Mouse (Mus musculus) hindbrain, postnatal 0 days (tissue): ENCODE measurements at regions not wholly inside any gene's neighbourhood (a gene's known extent, or its start where the extent isn't known, plus 50 kb on each side); places are given as distances from the start of the nearest gene placed in this dataset.
"Not testable (repeated sequence)": the region's sequence is repeated elsewhere in the genome, so short reads cannot be mapped to it uniquely, and the experiment has no call there.

Experiments
- ATAC-seq: fragments of 200-750 bp; cut with Nextera tagmentation; 2 replicates; pipeline ENCODE4 v1.8.0; 2017; ENCODE audit warnings: mild to moderate bottlenecking, moderate TSS enrichment, moderate library complexity
- DNase-seq: peaks from one replicate; pipeline ENCODE4 v3.0.0-alpha.2; 2015; ENCODE audit warnings: low spot score
- H3K27ac ChIP-seq: fragments of 300-500 bp; sonication (generic); 2 replicates; pipeline ENCODE4 v1.5.1; 2014; ENCODE audit warnings: mild to moderate bottlenecking
- H3K27me3 ChIP-seq: fragments of 300-500 bp; sonication (generic); 2 replicates; pipeline ENCODE4 v1.6.1; 2014; ENCODE audit warnings: low read length, mixed read lengths; ENCODE audit not compliant: insufficient read depth
- H3K36me3 ChIP-seq: fragments of 300-500 bp; sonication (generic); 2 replicates; pipeline ENCODE4 v1.6.1; 2014; ENCODE audit warnings: low read length, mixed read lengths; ENCODE audit not compliant: insufficient read depth
- H3K4me1 ChIP-seq: fragments of 300-500 bp; sonication (generic); 2 replicates; pipeline ENCODE4 v1.6.1; 2014; ENCODE audit warnings: antibody characterized with exemption, low read length, mixed read lengths; ENCODE audit not compliant: insufficient read depth
- H3K4me2 ChIP-seq: fragments of 300-500 bp; sonication (generic); 2 replicates; pipeline ENCODE4 v1.6.1; 2014; ENCODE audit warnings: low read depth, mild to moderate bottlenecking, low read length, moderate library complexity, mixed read lengths
- H3K4me3 ChIP-seq: fragments of 300-500 bp; sonication (generic); 2 replicates; pipeline ENCODE4 v1.5.1; 2014; ENCODE audit warnings: low read length
- H3K9ac ChIP-seq: fragments of 300-500 bp; sonication (generic); replicated peaks from 2 replicates; pipeline ENCODE4 v1.6.1; 2014; ENCODE audit warnings: mild to moderate bottlenecking, low read length, moderate library complexity, mixed read lengths
- H3K9me3 ChIP-seq: fragments of 300-500 bp; sonication (generic); 2 replicates; pipeline ENCODE4 v1.6.1; 2016; ENCODE audit warnings: low read length, mixed read lengths
- CTCF ChIP-seq: IDR thresholded peaks from 2 replicates; pipeline ENCODE4 v1.5.1; 2016; ENCODE audit warnings: antibody characterized with exemption, control low read depth, low read depth
- WGBS: fragments of 180-500 bp; shearing (Covaris S2); extraction: QIAGEN DNeasy Blood & Tissue Kit; methylation state at CpG from one replicate; pipeline ENCODE4 v1.1.7; 2014; 5-methylcytosine and 5-hydroxymethylcytosine counted together

DNA sequence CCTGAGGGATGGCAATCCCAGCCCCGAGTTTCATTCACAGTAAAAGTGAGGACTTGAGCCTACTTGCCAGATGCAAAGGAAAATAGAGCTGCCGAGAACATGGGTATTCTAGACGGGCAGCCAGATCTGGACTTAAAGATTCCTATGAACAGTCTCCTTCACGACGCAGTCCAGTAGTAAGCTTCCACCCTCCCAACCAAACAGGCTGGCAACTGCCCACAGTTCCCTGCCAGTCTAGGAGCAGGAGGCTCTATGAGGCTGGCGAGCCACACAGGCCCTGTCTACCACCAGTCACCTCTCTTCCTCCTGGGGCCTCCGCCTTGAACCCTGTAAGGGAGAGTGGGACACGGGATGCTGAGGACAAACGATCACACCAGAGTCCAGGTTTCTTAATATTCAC is 153.5 kb upstream of the Snrpn start:
- Histone ChIP-seq H3K9ac (no peak overlapping the region), H3K36me3 (no peaks in the 10 kb centered on the region), H3K4me2 (no peak overlapping the region), H3K27me3 (no peaks in the 10 kb centered on the region), H3K27ac (no peak overlapping the region), H3K4me1 (no peaks in the 10 kb centered on the region), H3K9me3 (no peaks in the 10 kb centered on the region), H3K4me3 (no peak overlapping the region)
- WGBS = 86% methylated on average over 9 of the region's 9 CpGs
- no peak for TF ChIP-seq CTCF
- DNase-seq (no peak), ATAC-seq (no peak)

GRCm38 (mm10) chr7:60244187-60244866 is 104.3 kb upstream of the Snrpn start:
- peak; percentile 80 for DNase-seq
- H3K4me2 ChIP-seq = peak overlapping the region; percentile 42
- H3K27ac ChIP-seq, H3K4me1 ChIP-seq, H3K36me3 ChIP-seq, H3K27me3 ChIP-seq, H3K9me3 ChIP-seq, H3K9ac ChIP-seq: not testable (repeated sequence)
- peak; percentile 98 for ATAC-seq
- peak overlapping the region; percentile 36 for H3K4me3 ChIP-seq
- 18% methylated on average over 22 of the region's 22 CpGs for WGBS

GRCm38 (mm10) chr7:60243746-60244145 is 103.7 kb upstream of the Snrpn start:
- peak overlapping the region; percentile 47 for H3K4me2 ChIP-seq
- not testable (repeated sequence) for H3K36me3 ChIP-seq, H3K9me3 ChIP-seq, H3K9ac ChIP-seq, H3K27ac ChIP-seq, H3K4me1 ChIP-seq, H3K27me3 ChIP-seq
- peak; percentile 72 for DNase-seq
- ATAC-seq = peak; percentile 74; the same call in 1 of the 2 replicates
- 32% methylated on average over 11 of the region's 11 CpGs for WGBS
- peak overlapping the region; percentile 40 for H3K4me3 ChIP-seq

DNA sequence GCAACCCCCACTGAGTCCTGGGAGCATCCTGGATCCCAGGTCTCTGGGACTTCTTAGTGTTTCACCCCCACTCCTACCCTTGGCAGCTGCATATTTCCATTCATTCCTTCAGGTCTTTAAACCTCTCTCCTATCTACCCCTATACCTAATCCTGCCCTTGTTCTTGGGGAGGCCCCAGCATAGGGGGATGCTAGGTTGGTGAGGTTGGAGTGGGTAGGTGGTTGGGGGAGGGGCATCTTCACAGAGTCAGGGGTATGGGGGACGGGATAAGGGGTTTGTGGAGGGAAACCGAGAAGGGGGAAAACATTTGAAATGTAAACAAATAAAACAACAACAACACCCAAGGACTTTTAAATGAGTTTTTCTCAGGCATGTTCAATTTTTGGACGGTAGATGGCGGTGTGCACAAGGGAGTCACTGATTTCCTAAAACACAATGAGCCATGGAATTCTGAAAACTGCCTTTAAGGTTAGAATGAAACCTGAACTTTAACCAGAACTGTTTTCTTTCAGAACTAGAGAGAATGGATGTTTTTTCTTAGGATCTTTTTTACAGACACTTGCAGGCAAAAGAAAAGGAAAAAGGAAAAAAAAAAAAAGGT is 98.7 kb upstream of the Snrpn start:
- peak; percentile 56 for TF ChIP-seq CTCF
- WGBS = 8% methylated on average over 4 of the region's 4 CpGs

GRCm38 (mm10) chr7:60216358-60217273 is 76.6 kb upstream of the Snrpn start:
- H3K9ac ChIP-seq, H3K36me3 ChIP-seq, H3K4me2 ChIP-seq, H3K4me1 ChIP-seq, ATAC-seq, H3K27ac ChIP-seq, H3K27me3 ChIP-seq, H3K9me3 ChIP-seq, H3K4me3 ChIP-seq: not testable (repeated sequence)
- WGBS = 62% methylated on average over 3 of the region's 3 CpGs
- DNase-seq = peak; percentile 4

More for the DNA sequence above, 98.7 kb upstream of the Snrpn start:
- not testable (repeated sequence) for H3K36me3 ChIP-seq, H3K4me1 ChIP-seq, H3K27ac ChIP-seq, H3K27me3 ChIP-seq, H3K9ac ChIP-seq, H3K4me3 ChIP-seq, DNase-seq, H3K9me3 ChIP-seq, H3K4me2 ChIP-seq, ATAC-seq
